ENCODE assay signal across 17 mouse cellular contexts in genomic region chr6:59178051-59178450, GRCm38 (mm10). TPM values are rescaled to one million over a fixed set of nuclear protein-coding genes. Genes with fewer than 3 reads are reported as not detected.
DNase-seq lines count a peak whose midpoint lies in the region; ATAC-seq lines count a peak whose summit lies in the region.
"Had no signal": no experiment of that assay in that cellular context is flagged by ENCODE, and none has a peak within 500 bp of the region (broad histone marks: within the 10 kb centered on the region; RNA-seq: fewer than 3 reads in every experiment).

No protein-coding gene starts in this region.

- H3K4me2 ChIP-seq in kidney, embryonic 15.5 days = no peak overlapping the region
- H3K4me2 ChIP-seq: heart, embryonic 12.5 days; limb, embryonic 13.5 days; neural tube, embryonic 12.5 days had no signal

- no peaks in the 10 kb centered on the region for H3K4me1 ChIP-seq in kidney, embryonic 15.5 days
- H3K4me1 ChIP-seq: embryonic facial prominence, embryonic 10.5 days; heart, embryonic 12.5 days; limb, embryonic 13.5 days; neural tube, embryonic 12.5 days had no signal

- no peaks in the 10 kb centered on the region for H3K27me3 ChIP-seq in kidney, embryonic 15.5 days
- H3K27me3 ChIP-seq: CH12.LX; heart, embryonic 12.5 days; limb, embryonic 13.5 days; neural tube, embryonic 12.5 days had no signal

- DNase-seq in kidney, adult 9 months = peak; percentile 56
- DNase-seq in adipocyte (ENCODE audit: low spot score) = peak; percentile 91
- peak; percentile 96 for DNase-seq in gonadal fat pad, adult 2 months (ENCODE audit: low read depth)
- peak; percentile 51 for DNase-seq in lung, postnatal 25 days (ENCODE audit: low spot score)
- no peak for DNase-seq in frontal cortex, postnatal 36 days (ENCODE audit: low spot score in 2 of 2)
- DNase-seq: adrenal gland, postnatal 10 days; cerebellum, postnatal 14 days; heart, postnatal 4 days; thymus, postnatal 14 days had no signal

- H3K36me3 ChIP-seq in kidney, embryonic 15.5 days = no peaks in the 10 kb centered on the region
- H3K36me3 ChIP-seq: embryonic facial prominence, embryonic 10.5 days; heart, embryonic 12.5 days; limb, embryonic 13.5 days; neural tube, embryonic 12.5 days had no signal

- no peak overlapping the region for H3K27ac ChIP-seq in kidney, embryonic 15.5 days
- H3K27ac ChIP-seq: embryonic facial prominence, embryonic 10.5 days; limb, embryonic 13.5 days; neural tube, embryonic 12.5 days had no signal

- H3K9me3 ChIP-seq in kidney, embryonic 15.5 days (replicated peaks) = no peaks in the 10 kb centered on the region
- H3K9me3 ChIP-seq: embryonic facial prominence, embryonic 10.5 days; heart, embryonic 12.5 days; limb, embryonic 13.5 days; neural tube, embryonic 12.5 days had no signal

- 85% methylated on average over 3 of the region's 3 CpGs for WGBS in kidney, embryonic 15.5 days

- no peak for ATAC-seq in kidney, embryonic 15.5 days (replicated peaks; ENCODE audit: low FRiP score)
- no peak for ATAC-seq in cerebellum, adult (ENCODE audit: insufficient number of reproducible peaks, low FRiP score, low TSS enrichment)
- ATAC-seq: midbrain, embryonic 16.5 days had no signal

- no peak overlapping the region for H3K9ac ChIP-seq in kidney, embryonic 15.5 days
- H3K9ac ChIP-seq: heart, embryonic 12.5 days; limb, embryonic 13.5 days; neural tube, embryonic 12.5 days had no signal

- H3K4me3 ChIP-seq in kidney, embryonic 15.5 days (replicated peaks) = no peak overlapping the region
- H3K4me3 ChIP-seq: embryonic facial prominence, embryonic 10.5 days; heart, embryonic 12.5 days; limb, embryonic 13.5 days; neural tube, embryonic 12.5 days had no signal

RNA-seq across cellular contexts. Expression of gene Tigd2, which starts 30.6 kb away (rescaled TPM):
- 10.3 and 10.4 TPM in 2 replicates for polyA plus RNA-seq in kidney, embryonic 15.5 days (2015; fragmentation: Nextera tagmentation; extraction: Ambion mirVana)
- 3.6 and 4.0 TPM in 2 replicates for polyA plus RNA-seq in gonadal fat pad, adult 2 months (2012; rRNA removed)

Comparison
In these comparisons a context has a peak if more than half of its experiments do, and no peak if none do; other contexts are left out.
1. DNase-seq: peak in kidney, adult 9 months (single experiment), adipocyte (single experiment), gonadal fat pad, adult 2 months (single experiment) and lung, postnatal 25 days (single experiment); none in frontal cortex, postnatal 36 days (0 of 2).